Mouse (Mus musculus): ENCODE measurements around the gene Lrrc17. TPM values are rescaled to one million over a fixed set of nuclear protein-coding genes. Genes with fewer than 3 reads are reported as not detected.

Gene Lrrc17
- total RNA-seq (2021), result 0.57 and 1.1 TPM in 2 replicates
- long read RNA-seq, partial matches to known transcripts, result 0 of 1 reads
- long read RNA-seq, other reads (novel, unspliced or antisense), result 0 of 1 reads

GRCm38 (mm10) chr5:21543409-21544201 lies at the start of gene Lrrc17:
Lrrc17 (plus strand) TSS chr5:21543559.
- DNase-seq, result no peak

- no peak for DNase-seq
Measured at GRCm38 (mm10) chr5:21494781-21495180, 48.6 kb upstream of the Lrrc17 start.

GRCm38 (mm10) chr5:21496321-21496720 lies 47.0 kb upstream of the Lrrc17 start:
- DNase-seq, result no peak

- DNase-seq, result no peak
Measured at GRCm38 (mm10) chr5:21496881-21497280, 46.5 kb upstream of the Lrrc17 start.

GRCm38 (mm10) chr5:21498490-21498889 lies 44.9 kb upstream of the Lrrc17 start:
- DNase-seq, result no peak

- no peak for DNase-seq
Measured at GRCm38 (mm10) chr5:21498925-21499324, 44.4 kb upstream of the Lrrc17 start.

GRCm38 (mm10) chr5:21500133-21500532 lies 43.2 kb upstream of the Lrrc17 start:
- DNase-seq, result no peak

GRCm38 (mm10) chr5:21500941-21501340 lies 42.4 kb upstream of the Lrrc17 start:
- DNase-seq, result no peak

- DNase-seq, result no peak
Measured at GRCm38 (mm10) chr5:21502936-21503610, 40.3 kb upstream of the Lrrc17 start.

GRCm38 (mm10) chr5:21505159-21505558 lies 38.2 kb upstream of the Lrrc17 start:
- DNase-seq, result no peak

GRCm38 (mm10) chr5:21506887-21507286 lies 36.5 kb upstream of the Lrrc17 start:
- DNase-seq, result no peak

- DNase-seq, result no peak
Measured at GRCm38 (mm10) chr5:21509801-21510200, 33.6 kb upstream of the Lrrc17 start.

GRCm38 (mm10) chr5:21513363-21513762 lies 30.0 kb upstream of the Lrrc17 start:
- DNase-seq, result no peak

GRCm38 (mm10) chr5:21517562-21517961 lies 25.8 kb upstream of the Lrrc17 start:
- no peak for DNase-seq

- no peak for DNase-seq
Measured at GRCm38 (mm10) chr5:21518207-21518606, 25.2 kb upstream of the Lrrc17 start.

GRCm38 (mm10) chr5:21519166-21519565 lies 24.2 kb upstream of the Lrrc17 start:
- no peak for DNase-seq

GRCm38 (mm10) chr5:21526835-21527485 lies 16.4 kb upstream of the Lrrc17 start:
- DNase-seq, result no peak

GRCm38 (mm10) chr5:21527488-21527911 lies 15.9 kb upstream of the Lrrc17 start:
- DNase-seq, result no peak

- no peak for DNase-seq
Measured at GRCm38 (mm10) chr5:21528068-21528842, 15.1 kb upstream of the Lrrc17 start.

- no peak for DNase-seq
Measured at GRCm38 (mm10) chr5:21529110-21529720, 14.1 kb upstream of the Lrrc17 start.

GRCm38 (mm10) chr5:21532126-21532525 lies 11.2 kb upstream of the Lrrc17 start:
- no peak for DNase-seq

- DNase-seq, result no peak
Measured at GRCm38 (mm10) chr5:21532921-21533320, 10.4 kb upstream of the Lrrc17 start.

Data from adrenal gland, postnatal 25 days (tissue).